Mouse (Mus musculus): ENCODE measurements around the gene Secisbp2l. TPM values are rescaled to one million over a fixed set of nuclear protein-coding genes. Genes with fewer than 3 reads are reported as not detected.

Secisbp2l gene
- total RNA-seq, 2 experiments from 2014 or later = 42.5 to 50.8 TPM

GRCm38 (mm10) chr2:125785021-125785420 is 2.4 kb upstream of the Secisbp2l start:
- DNase-seq (ENCODE audit: low spot score in 2 of 2) = no peak

GRCm38 (mm10) chr2:125784392-125784791 is 1.7 kb upstream of the Secisbp2l start:
- no peak for DNase-seq (ENCODE audit: low spot score in 2 of 2)

GRCm38 (mm10) chr2:125783868-125784267 is 1.2 kb upstream of the Secisbp2l start:
- no peak for DNase-seq (ENCODE audit: low spot score in 2 of 2)

- no peak for DNase-seq (ENCODE audit: low spot score in 2 of 2)
Measured at GRCm38 (mm10) chr2:125781978-125782718, 522 bp downstream of the Secisbp2l start.

- DNase-seq (ENCODE audit: low spot score in 2 of 2) = no peak
Measured at GRCm38 (mm10) chr2:125781006-125781405, 1.7 kb downstream of the Secisbp2l start.

GRCm38 (mm10) chr2:125778380-125778779 is 4.3 kb downstream of the Secisbp2l start:
- DNase-seq (ENCODE audit: low spot score in 2 of 2) = no peak

- no peak for DNase-seq (ENCODE audit: low spot score in 2 of 2)
Measured at GRCm38 (mm10) chr2:125777018-125777417, 5.7 kb downstream of the Secisbp2l start.

- DNase-seq (ENCODE audit: low spot score in 2 of 2) = no peak
Measured at GRCm38 (mm10) chr2:125775661-125776060, 7.0 kb downstream of the Secisbp2l start.

- no peak for DNase-seq (ENCODE audit: low spot score in 2 of 2)
Measured at GRCm38 (mm10) chr2:125774846-125775245, 7.8 kb downstream of the Secisbp2l start.

- DNase-seq (ENCODE audit: low spot score in 2 of 2) = no peak
Measured at GRCm38 (mm10) chr2:125765029-125765428, 17.6 kb downstream of the Secisbp2l start.

- no peak for DNase-seq (ENCODE audit: low spot score in 2 of 2)
Measured at GRCm38 (mm10) chr2:125764531-125764930, 18.1 kb downstream of the Secisbp2l start.

GRCm38 (mm10) chr2:125749330-125749729 is 33.3 kb downstream of the Secisbp2l start:
- DNase-seq (ENCODE audit: low spot score in 2 of 2) = no peak

- no peak for DNase-seq (ENCODE audit: low spot score in 2 of 2)
Measured at GRCm38 (mm10) chr2:125739338-125739737, 43.3 kb downstream of the Secisbp2l start.

- no peak for DNase-seq (ENCODE audit: low spot score in 2 of 2)
Measured at GRCm38 (mm10) chr2:125738718-125739117, 44.0 kb downstream of the Secisbp2l start.

- no peak for DNase-seq (ENCODE audit: low spot score in 2 of 2)
Measured at GRCm38 (mm10) chr2:125736025-125736343, 46.7 kb downstream of the Secisbp2l start.

- no peak for DNase-seq (ENCODE audit: low spot score in 2 of 2)
Measured at GRCm38 (mm10) chr2:125735333-125736024, 47.2 kb downstream of the Secisbp2l start.

GRCm38 (mm10) chr2:125734741-125735140 is 47.9 kb downstream of the Secisbp2l start:
- no peak for DNase-seq (ENCODE audit: low spot score in 2 of 2)

- peak; percentile 91 to 93 for DNase-seq (ENCODE audit: low spot score in 2 of 2)
Measured at GRCm38 (mm10) chr2:125731763-125732560, 50.7 kb downstream of the Secisbp2l start.

- DNase-seq (ENCODE audit: low spot score in 2 of 2) = no peak
Measured at GRCm38 (mm10) chr2:125724546-125725114, 58.0 kb downstream of the Secisbp2l start.

- peak in 1 of 2 experiments; percentile 18 for DNase-seq (ENCODE audit: low spot score in 2 of 2)
Measured at GRCm38 (mm10) chr2:125724086-125724430, 58.6 kb downstream of the Secisbp2l start, which contains the start of gene Shc4. TSS of gene Shc4 (minus strand) at chr2:125724148.

GRCm38 (mm10) chr2:125723408-125724085 is 59.1 kb downstream of the Secisbp2l start:
- DNase-seq (ENCODE audit: low spot score in 2 of 2) = peak in 1 of 2 experiments; percentile 60

Data from gastrocnemius, postnatal 4 days (tissue).